Mouse (Mus musculus): ENCODE measurements around the gene Nox3. TPM values are rescaled to one million over a fixed set of nuclear protein-coding genes. Genes with fewer than 3 reads are reported as not detected.
A peak's percentile ranks its signal among the peaks of the same experiment; 100 is the strongest.

Gene Nox3
- polyA plus RNA-seq, 1 experiment, result not detected

GRCm38 (mm10) chr17:3615553-3615952, 80.5 kb downstream of the Nox3 start:
- Histone ChIP-seq H3K4me2 (ENCODE audit: low read depth) (no peak overlapping the region), H3K4me3 (no peak overlapping the region), H3K27me3 (ENCODE audit: control insufficient read depth, insufficient read depth, insufficient read length) (no peaks in the 10 kb centered on the region), H3K36me3 (ENCODE audit: control insufficient read depth, insufficient read depth) (no peaks in the 10 kb centered on the region), H3K79me2 (ENCODE audit: control insufficient read depth, insufficient read depth) (no peaks in the 10 kb centered on the region), H3ac (ENCODE audit: control insufficient read depth, insufficient read length) (no peak overlapping the region)
- no peak for TF ChIP-seq MAX (IDR thresholded peaks at IDR 0.05; ENCODE audit: low read depth)
- TF ChIP-seq CEBPB (IDR thresholded peaks at IDR 0.05; ENCODE audit: insufficient read depth, poor library complexity, severe bottlenecking), result no peak
- no peak for TF ChIP-seq MYOD1 (IDR thresholded peaks at IDR 0.05; ENCODE audit: control insufficient read depth in 1 of 3, insufficient read length in 2 of 3, low read depth in 2 of 3)
- TF ChIP-seq USF1 (IDR thresholded peaks at IDR 0.05; ENCODE audit: low read depth), result no peak
- TF ChIP-seq TCF3 (IDR thresholded peaks at IDR 0.05; ENCODE audit: insufficient read length, low read depth), result no peak
- TF ChIP-seq POLR2AphosphoS2 (IDR thresholded peaks at IDR 0.05; ENCODE audit: insufficient read length, low read depth), result no peak
- no peak for TF ChIP-seq TCF12 (IDR thresholded peaks at IDR 0.05; ENCODE audit: insufficient read depth, poor library complexity, severe bottlenecking)
- no peak for TF ChIP-seq MYOG (IDR thresholded peaks at IDR 0.05; ENCODE audit: control insufficient read depth in 1 of 3, insufficient read depth in 1 of 3, insufficient read length in 2 of 3, low read depth in 2 of 3)
- TF ChIP-seq POLR2A (IDR thresholded peaks at IDR 0.05; ENCODE audit: insufficient read length, low read depth), result no peak
- no peak for TF ChIP-seq E2F4 (IDR thresholded peaks at IDR 0.05; ENCODE audit: insufficient read depth)
- no peak for TF ChIP-seq REST (IDR thresholded peaks at IDR 0.05; ENCODE audit: insufficient read depth, insufficient read length)
- no peak for TF ChIP-seq SRF (IDR thresholded peaks at IDR 0.05; ENCODE audit: control insufficient read depth, insufficient read length, low read depth)

- H3K27me3 ChIP-seq (ENCODE audit: control insufficient read depth, insufficient read depth, insufficient read length), result no peaks in the 10 kb centered on the region
- no peak for TF ChIP-seq TCF3 (IDR thresholded peaks at IDR 0.05; ENCODE audit: insufficient read length, low read depth)
- TF ChIP-seq POLR2AphosphoS2 (IDR thresholded peaks at IDR 0.05; ENCODE audit: insufficient read length, low read depth), result no peak
- no peak for TF ChIP-seq REST (IDR thresholded peaks at IDR 0.05; ENCODE audit: insufficient read depth, insufficient read length)
- no peak for TF ChIP-seq SRF (IDR thresholded peaks at IDR 0.05; ENCODE audit: control insufficient read depth, insufficient read length, low read depth)
- no peak for TF ChIP-seq E2F4 (IDR thresholded peaks at IDR 0.05; ENCODE audit: insufficient read depth)
- TF ChIP-seq USF1 (IDR thresholded peaks at IDR 0.05; ENCODE audit: low read depth), result no peak
- no peak for TF ChIP-seq MYOG (IDR thresholded peaks at IDR 0.05; ENCODE audit: control insufficient read depth in 1 of 3, insufficient read depth in 1 of 3, insufficient read length in 2 of 3, low read depth in 2 of 3)
- no peak for TF ChIP-seq MYOD1 (IDR thresholded peaks at IDR 0.05; ENCODE audit: control insufficient read depth in 1 of 3, insufficient read length in 2 of 3, low read depth in 2 of 3)
- no peak for TF ChIP-seq POLR2A (IDR thresholded peaks at IDR 0.05; ENCODE audit: insufficient read length, low read depth)
- TF ChIP-seq TCF12 (IDR thresholded peaks at IDR 0.05; ENCODE audit: insufficient read depth, poor library complexity, severe bottlenecking), result no peak
- TF ChIP-seq MAX (IDR thresholded peaks at IDR 0.05; ENCODE audit: low read depth), result no peak
- no peak overlapping the region for H3ac ChIP-seq (ENCODE audit: control insufficient read depth, insufficient read length)
- H3K36me3 ChIP-seq (ENCODE audit: control insufficient read depth, insufficient read depth), result no peaks in the 10 kb centered on the region
- no peak overlapping the region for H3K4me3 ChIP-seq
- H3K79me2 ChIP-seq (ENCODE audit: control insufficient read depth, insufficient read depth), result no peaks in the 10 kb centered on the region
- H3K4me2 ChIP-seq (ENCODE audit: low read depth), result no peak overlapping the region
Measured at GRCm38 (mm10) chr17:3611781-3612075, 84.3 kb downstream of the Nox3 start.

DNA sequence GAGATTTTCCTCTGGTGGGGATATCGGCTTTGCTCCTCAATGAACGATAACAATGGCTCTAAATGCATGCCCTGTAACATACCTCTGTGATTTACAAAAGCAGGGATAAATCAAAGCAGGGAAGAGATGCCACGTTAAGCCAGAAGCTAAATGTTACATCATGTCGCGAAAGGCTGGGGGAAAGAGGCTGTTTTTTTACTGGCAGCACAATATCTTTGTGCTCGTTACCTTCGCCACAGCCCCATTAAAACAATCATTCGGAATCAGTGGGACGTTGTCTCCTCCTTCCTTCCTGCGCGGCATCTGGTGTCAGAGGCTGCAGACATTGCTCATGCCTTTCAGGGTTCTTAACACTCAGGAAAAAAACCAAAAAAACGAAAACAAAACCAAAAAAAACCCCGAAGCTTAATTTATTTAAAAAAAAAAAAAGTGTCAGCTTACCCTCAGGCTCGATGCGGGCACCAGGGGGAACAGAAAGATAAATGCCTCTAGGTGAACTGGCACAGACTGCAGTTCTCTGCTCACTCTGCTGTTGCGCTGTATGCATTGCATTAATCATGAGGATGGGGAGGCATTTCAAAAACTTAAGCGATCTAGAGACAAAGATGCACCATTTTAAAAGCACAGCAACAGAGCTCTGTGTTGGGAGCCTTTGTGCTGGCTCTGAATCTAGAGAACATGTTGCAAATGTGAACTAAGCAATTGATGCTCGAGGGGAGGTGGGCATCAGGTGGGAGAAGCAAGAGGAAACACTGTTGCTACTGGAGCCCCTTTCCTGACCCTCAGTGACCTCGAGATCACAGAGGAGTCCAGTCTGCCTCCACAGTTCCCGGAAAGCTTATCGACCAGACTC, 84.9 kb downstream of the Nox3 start:
- H3K4me3 ChIP-seq, result no peak overlapping the region

DNA sequence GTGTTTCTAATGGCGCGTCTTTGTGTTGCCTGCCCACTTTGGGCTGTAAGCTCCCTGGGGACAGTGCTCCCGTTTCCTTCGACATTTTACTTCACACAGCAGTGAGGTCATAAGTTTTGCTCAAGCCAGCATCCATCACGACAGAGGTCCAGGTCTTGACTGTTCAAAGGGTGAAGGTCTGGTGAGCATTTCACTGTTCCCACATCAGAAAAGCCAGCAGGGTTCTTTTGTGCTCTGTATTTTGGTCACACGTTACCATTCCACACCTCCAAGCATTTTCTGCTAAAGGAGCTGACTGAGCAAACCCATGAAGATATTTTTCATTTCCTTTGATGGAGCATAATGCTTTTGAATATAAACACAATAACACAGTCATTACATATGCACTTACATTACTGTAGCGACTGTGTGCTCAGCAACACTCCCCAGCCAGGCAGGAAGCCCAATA, 85.7 kb downstream of the Nox3 start:
- TF ChIP-seq E2F4 (IDR thresholded peaks at IDR 0.05; ENCODE audit: insufficient read depth) (no peak), CEBPB (IDR thresholded peaks at IDR 0.05; ENCODE audit: insufficient read depth, poor library complexity, severe bottlenecking) (no peak), SRF (IDR thresholded peaks at IDR 0.05; ENCODE audit: control insufficient read depth, insufficient read length, low read depth) (no peak), TCF3 (IDR thresholded peaks at IDR 0.05; ENCODE audit: insufficient read length, low read depth) (no peak), MYOG (IDR thresholded peaks at IDR 0.05; ENCODE audit: control insufficient read depth in 1 of 3, insufficient read depth in 1 of 3, insufficient read length in 2 of 3, low read depth in 2 of 3) (no peak)
- H3K79me2 ChIP-seq (ENCODE audit: control insufficient read depth, insufficient read depth), result no peaks in the 10 kb centered on the region

More for the DNA sequence above, 84.9 kb downstream of the Nox3 start:
- H3K36me3 ChIP-seq (ENCODE audit: control insufficient read depth, insufficient read depth), result no peaks in the 10 kb centered on the region
- H3K4me2 ChIP-seq (ENCODE audit: low read depth), result peak overlapping the region; percentile 31
- TF ChIP-seq MYOD1 (IDR thresholded peaks at IDR 0.05; ENCODE audit: control insufficient read depth in 1 of 3, insufficient read length in 2 of 3, low read depth in 2 of 3), result no peak
- TF ChIP-seq MAX (IDR thresholded peaks at IDR 0.05; ENCODE audit: low read depth), result no peak
- TF ChIP-seq CEBPB (IDR thresholded peaks at IDR 0.05; ENCODE audit: insufficient read depth, poor library complexity, severe bottlenecking), result no peak
- no peak for TF ChIP-seq E2F4 (IDR thresholded peaks at IDR 0.05; ENCODE audit: insufficient read depth)
- no peak for TF ChIP-seq MYOG (IDR thresholded peaks at IDR 0.05; ENCODE audit: control insufficient read depth in 1 of 3, insufficient read depth in 1 of 3, insufficient read length in 2 of 3, low read depth in 2 of 3)
- no peak for TF ChIP-seq POLR2AphosphoS2 (IDR thresholded peaks at IDR 0.05; ENCODE audit: insufficient read length, low read depth)
- no peak for TF ChIP-seq TCF3 (IDR thresholded peaks at IDR 0.05; ENCODE audit: insufficient read length, low read depth)
- no peak for TF ChIP-seq REST (IDR thresholded peaks at IDR 0.05; ENCODE audit: insufficient read depth, insufficient read length)
- TF ChIP-seq TCF12 (IDR thresholded peaks at IDR 0.05; ENCODE audit: insufficient read depth, poor library complexity, severe bottlenecking), result no peak
- no peak for TF ChIP-seq USF1 (IDR thresholded peaks at IDR 0.05; ENCODE audit: low read depth)
- no peak for TF ChIP-seq POLR2A (IDR thresholded peaks at IDR 0.05; ENCODE audit: insufficient read length, low read depth)
- no peak for TF ChIP-seq SRF (IDR thresholded peaks at IDR 0.05; ENCODE audit: control insufficient read depth, insufficient read length, low read depth)
- H3ac ChIP-seq (ENCODE audit: control insufficient read depth, insufficient read length), result no peak overlapping the region
- H3K27me3 ChIP-seq (ENCODE audit: control insufficient read depth, insufficient read depth, insufficient read length), result no peaks in the 10 kb centered on the region
- no peaks in the 10 kb centered on the region for H3K79me2 ChIP-seq (ENCODE audit: control insufficient read depth, insufficient read depth)

More for the DNA sequence above, 85.7 kb downstream of the Nox3 start:
- Histone ChIP-seq H3K27me3 (ENCODE audit: control insufficient read depth, insufficient read depth, insufficient read length) (no peaks in the 10 kb centered on the region), H3ac (ENCODE audit: control insufficient read depth, insufficient read length) (no peak overlapping the region), H3K4me2 (ENCODE audit: low read depth) (no peak overlapping the region), H3K4me3 (no peak overlapping the region), H3K36me3 (ENCODE audit: control insufficient read depth, insufficient read depth) (no peaks in the 10 kb centered on the region)
